Mouse (Mus musculus) CH12.LX (cell line): ENCODE results near the gene Cdh22. TPM values are rescaled to one million over a fixed set of nuclear protein-coding genes. Genes with fewer than 3 reads are reported as not detected.

Experiments
- DNase-seq: peaks from one replicate; pipeline ENCODE4 v3.0.0-alpha.2; 2013; ENCODE audit errors: extremely low read depth
- H3K27ac ChIP-seq: 2 replicates; pipeline ENCODE4 v1.5.1; 2012; ENCODE audit warnings: low read depth, mild to moderate bottlenecking, control low read depth, moderate library complexity; ENCODE audit not compliant: insufficient read depth
- H3K27me3 ChIP-seq: replicated peaks from 2 replicates; pipeline ENCODE3; 2012; ENCODE audit warnings: inconsistent platforms
- H3K36me3 ChIP-seq, 2 experiments: replicated peaks in 1 of 2; 2 replicates each; pipeline versions ENCODE3 to v1.6.1; 2012; ENCODE audit warnings: inconsistent platforms in 1 of 2, low read length in 1 of 2, mild to moderate bottlenecking in 1 of 2, mixed read lengths in 1 of 2, moderate library complexity in 1 of 2; ENCODE audit not compliant: control insufficient read depth in 1 of 2, insufficient read depth in 1 of 2
- H3K4me1 ChIP-seq, 2 experiments: 2 replicates each; pipeline ENCODE4 v1.6.1; 2012; ENCODE audit warnings: inconsistent platforms in 1 of 2, moderate library complexity in 1 of 2; ENCODE audit not compliant: insufficient read depth in 2 of 2, control insufficient read depth in 1 of 2
- H3K4me2 ChIP-seq: 2 replicates; pipeline ENCODE4 v1.6.1; 2012; ENCODE audit warnings: low read depth, mild to moderate bottlenecking, control low read depth; ENCODE audit not compliant: poor library complexity, insufficient read depth, severe bottlenecking
- H3K4me3 ChIP-seq, 3 experiments: fragments of 150-350 bp in 1 of 3; sonication (generic) in 1 of 3; replicated peaks in 1 of 3; 2 replicates each; pipeline versions ENCODE3 to v1.5.1; 2011 to 2012; ENCODE audit warnings: low read depth in 2 of 3, low read length in 2 of 3, mild to moderate bottlenecking in 2 of 3, moderate library complexity in 2 of 3, control low read depth in 1 of 3, improper control_type of control experiment in 1 of 3, inconsistent platforms in 1 of 3, mixed read lengths in 1 of 3; ENCODE audit not compliant: poor library complexity in 1 of 3
- H3K79me2 ChIP-seq: replicated peaks from 2 replicates; pipeline ENCODE4 v1.6.1; 2012; ENCODE audit warnings: mild to moderate bottlenecking, moderate library complexity; ENCODE audit not compliant: control insufficient read depth, poor library complexity, insufficient read depth, severe bottlenecking; ENCODE audit errors: extremely low read depth
- H3K9ac ChIP-seq: 2 replicates; pipeline ENCODE4 v1.6.1; 2012; ENCODE audit warnings: low read depth, mild to moderate bottlenecking, control low read depth, moderate library complexity; ENCODE audit not compliant: insufficient read depth
- H3K9me3 ChIP-seq: replicated peaks from 2 replicates; pipeline ENCODE3; 2012; ENCODE audit warnings: low read length, inconsistent platforms, mixed read lengths
- BHLHE40 ChIP-seq: IDR thresholded peaks from 2 replicates; pipeline ENCODE4 v1.6.1; 2011; ENCODE audit warnings: mild to moderate bottlenecking, low read depth, low read length, improper control_type of control experiment
- CHD1 ChIP-seq: IDR thresholded peaks from 2 replicates; pipeline ENCODE4 v1.6.1; 2012; ENCODE audit warnings: low read depth, low read length, improper control_type of control experiment, inconsistent platforms
- CHD2 ChIP-seq: IDR thresholded peaks from 2 replicates; pipeline ENCODE4 v1.6.1; 2011; ENCODE audit warnings: low read length, improper control_type of control experiment
- CTCF ChIP-seq, 2 experiments: IDR thresholded peaks in 1 of 2; conservative IDR thresholded peaks in 1 of 2; 2 replicates each; pipeline ENCODE4 v1.5.1; 2011 to 2012; ENCODE audit warnings: low read depth in 2 of 2, low read length in 2 of 2, improper control_type of control experiment in 1 of 2, inconsistent platforms in 1 of 2, mild to moderate bottlenecking in 1 of 2, moderate library complexity in 1 of 2
- E2F4 ChIP-seq: IDR thresholded peaks from 2 replicates; pipeline ENCODE4 v1.6.1; 2011; ENCODE audit warnings: low read depth, low read length, improper control_type of control experiment; ENCODE audit not compliant: insufficient replicate concordance
- ELF1 ChIP-seq: IDR thresholded peaks from 2 replicates; pipeline ENCODE4 v1.6.1; 2014; ENCODE audit warnings: low read depth, mild to moderate bottlenecking, inconsistent platforms, low read length, improper control_type of control experiment
- ETS1 ChIP-seq: conservative IDR thresholded peaks from 2 replicates; pipeline ENCODE4 v1.6.1; 2012; ENCODE audit warnings: low read depth, mild to moderate bottlenecking, inconsistent platforms, low read length, improper control_type of control experiment, moderate library complexity
- JUND ChIP-seq: conservative IDR thresholded peaks from 2 replicates; pipeline ENCODE4 v1.6.1; 2011; ENCODE audit warnings: low read depth, low read length, improper control_type of control experiment
- KAT2A ChIP-seq: IDR thresholded peaks from 2 replicates; pipeline ENCODE4 v1.6.1; 2012; ENCODE audit warnings: low read length, improper control_type of control experiment, inconsistent platforms; ENCODE audit not compliant: insufficient replicate concordance
- MAX ChIP-seq: IDR thresholded peaks from 2 replicates; pipeline ENCODE4 v1.6.1; 2011; ENCODE audit warnings: low read length, improper control_type of control experiment
- MXI1 ChIP-seq: IDR thresholded peaks from 2 replicates; pipeline ENCODE4 v1.6.1; 2011; ENCODE audit warnings: mild to moderate bottlenecking, low read depth, low read length, improper control_type of control experiment
- MYC ChIP-seq: IDR thresholded peaks from 2 replicates; pipeline ENCODE4 v1.6.1; 2011; ENCODE audit warnings: low read depth, mild to moderate bottlenecking, improper control_type of control experiment, low read length
- NELFE ChIP-seq: IDR thresholded peaks from 2 replicates; pipeline ENCODE4 v1.6.1; 2011; ENCODE audit warnings: low read depth, low read length, improper control_type of control experiment
- PAX5 ChIP-seq: IDR thresholded peaks from 2 replicates; pipeline ENCODE4 v1.6.1; 2012; ENCODE audit warnings: low read length, inconsistent platforms, mixed read lengths
- RAD21 ChIP-seq: IDR thresholded peaks from 2 replicates; pipeline ENCODE4 v1.6.1; 2011; ENCODE audit warnings: low read depth, mild to moderate bottlenecking, low read length, improper control_type of control experiment, moderate library complexity
- RCOR1 ChIP-seq: conservative IDR thresholded peaks from 2 replicates; pipeline ENCODE4 v1.6.1; 2012; ENCODE audit warnings: low read depth, mild to moderate bottlenecking, inconsistent platforms, low read length, improper control_type of control experiment
- SIN3A ChIP-seq: IDR thresholded peaks from 2 replicates; pipeline ENCODE4 v1.6.1; 2012; ENCODE audit warnings: low read length, improper control_type of control experiment, inconsistent platforms
- SMC3 ChIP-seq: IDR thresholded peaks from 2 replicates; pipeline ENCODE4 v1.6.1; 2011; ENCODE audit warnings: low read depth, low read length, improper control_type of control experiment
- TBP ChIP-seq: conservative IDR thresholded peaks from 2 replicates; pipeline ENCODE4 v1.6.1; 2011; ENCODE audit warnings: low read depth, low read length, improper control_type of control experiment
- TCF12 ChIP-seq: IDR thresholded peaks from 2 replicates; pipeline ENCODE4 v1.6.1; 2014; ENCODE audit warnings: low read depth, mild to moderate bottlenecking, inconsistent platforms, low read length, improper control_type of control experiment
- UBTF ChIP-seq: IDR thresholded peaks from 2 replicates; pipeline ENCODE4 v1.6.1; 2012; ENCODE audit warnings: low read depth, mild to moderate bottlenecking, inconsistent platforms, low read length, improper control_type of control experiment, moderate library complexity
- USF1 ChIP-seq: IDR thresholded peaks from 2 replicates; pipeline ENCODE4 v1.6.1; 2014; ENCODE audit warnings: low read depth, mild to moderate bottlenecking, inconsistent platforms, low read length, improper control_type of control experiment
- ZKSCAN1 ChIP-seq: IDR thresholded peaks from 2 replicates; pipeline ENCODE4 v1.6.1; 2012; ENCODE audit warnings: low read depth, inconsistent platforms, low read length, improper control_type of control experiment, borderline replicate concordance
- ZMIZ1 ChIP-seq: IDR thresholded peaks from 2 replicates; pipeline ENCODE4 v1.6.1; 2012; ENCODE audit warnings: low read depth, mild to moderate bottlenecking, inconsistent platforms, low read length, improper control_type of control experiment
- ZNF384 ChIP-seq: IDR thresholded peaks from 2 replicates; pipeline ENCODE4 v1.6.1; 2012; ENCODE audit warnings: low read depth, low read length, improper control_type of control experiment, inconsistent platforms
- dilution Hi-C: fragments of 300-500 bp; cut with MboI; formaldehyde crosslinking; loops from 2 replicates; pipeline ENCODE4 v1.14.3; 2020; ENCODE audit warnings: low sequenced_read_pairs; ENCODE audit not compliant: extremely low pct_unique_long_range_greater_than_20kb, extremely low pct_ligation_motif_present
- in situ Hi-C: fragments of 300-500 bp; cut with MboI; formaldehyde crosslinking; loops from 3 replicates; pipeline ENCODE4 v1.14.3; 2019; ENCODE audit warnings: low sequenced_read_pairs, low pct_ligation_motif_present, low pct_unique_long_range_greater_than_20kb, mixed read lengths
- polyA plus RNA-seq: library from polyadenylated mRNA; unstranded; fragments of >175 nt; gene quantifications from 2 replicates; pipeline ENCODE4 v1.2.1, GENCODE M21; 2012; ENCODE audit warnings: low read depth; ENCODE audit not compliant: insufficient read length
- total RNA-seq, 2 experiments: library from RNA; depleted of rRNA; stranded (reverse); fragments of 300-350 nt in 1 of 2; fragments of >200 nt in 1 of 2; gene quantifications; 2 replicates each; pipeline ENCODE4 v1.2.3; 2012 to 2014

The Cdh22 gene
- total and polyA plus RNA-seq, 3 experiments, result 0.08 TPM; not detected in 2

DNA sequence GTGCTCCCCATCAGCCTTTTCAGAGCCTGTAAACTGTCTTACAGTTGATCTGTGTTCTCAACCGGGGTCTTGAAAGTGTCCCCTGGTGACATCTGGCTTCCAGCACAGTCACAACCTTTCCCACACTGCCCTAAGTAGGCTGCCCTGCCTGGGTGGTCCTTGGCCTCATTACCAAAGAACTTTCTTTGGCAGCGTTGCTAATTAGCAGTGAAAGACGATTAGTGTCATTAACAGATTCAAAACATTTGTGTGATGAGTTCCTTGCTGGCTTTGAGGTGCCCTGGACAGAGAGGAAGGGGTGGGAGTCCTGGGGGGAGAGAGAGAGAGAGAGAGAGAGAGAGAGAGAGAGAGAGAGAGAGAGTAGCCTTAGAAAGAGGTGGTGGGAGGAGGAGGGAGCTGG, 14.3 kb upstream of the Cdh22 start:
- no peaks in the 10 kb centered on the region for H3K79me2 ChIP-seq
- H3K27ac ChIP-seq, result no peak overlapping the region
- dilution Hi-C loops (no loop called here), in situ Hi-C loops (no loop called here)
- peaks cover 4 to 6% of the 10 kb centered on the region in 2 experiments for H3K4me1 ChIP-seq
- H3K4me3 ChIP-seq, result no peak overlapping the region
- H3K27me3 ChIP-seq, result peaks cover 86% of the 10 kb centered on the region
- no peaks in the 10 kb centered on the region for H3K36me3 ChIP-seq
- no peak overlapping the region for H3K9ac ChIP-seq
- DNase-seq, result no peak
- TF ChIP-seq TBP (no peak), ETS1 (no peak), CTCF (conservative IDR thresholded peaks at IDR 0.05 in 1 of 2, IDR thresholded peaks at IDR 0.05 in 1 of 2; ENCODE audit: low read depth in 2 of 2, low read length in 2 of 2) (no peak), ZMIZ1 (no peak), JUND (no peak), BHLHE40 (no peak), PAX5 (no peak), ELF1 (no peak)
- no peaks in the 10 kb centered on the region for H3K9me3 ChIP-seq
- no peak overlapping the region for H3K4me2 ChIP-seq

DNA sequence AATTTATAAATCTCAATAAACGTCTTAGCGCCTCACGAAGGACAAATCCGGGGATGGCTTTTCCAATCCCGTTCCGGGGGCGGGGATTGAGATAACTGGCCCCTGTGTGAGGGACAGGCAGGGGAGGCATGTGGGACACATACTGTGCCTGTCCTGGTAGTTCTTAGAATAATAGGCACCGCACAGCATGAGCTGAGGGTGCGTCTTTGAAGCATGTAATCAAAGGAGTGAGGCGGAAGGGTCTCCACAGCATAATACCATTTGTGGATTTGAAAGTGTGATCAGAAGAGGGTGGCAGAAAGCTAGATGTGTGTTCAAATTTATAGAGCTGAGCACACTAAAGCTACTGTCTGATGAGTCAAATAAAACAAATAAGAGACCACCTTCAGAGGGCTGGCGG, 11.7 kb upstream of the Cdh22 start:
- Histone ChIP-seq H3K79me2 (no peaks in the 10 kb centered on the region), H3K4me2 (no peak overlapping the region), H3K9ac (no peak overlapping the region), H3K4me3 (no peak overlapping the region), H3K4me1 (peaks cover 8 to 13% of the 10 kb centered on the region in 2 experiments), H3K27ac (no peak overlapping the region), H3K27me3 (peaks cover 85% of the 10 kb centered on the region), H3K36me3 (no peaks in the 10 kb centered on the region), H3K9me3 (peaks cover under 1% of the 10 kb centered on the region)
- DNase-seq, result no peak
- in situ Hi-C loops (no loop called here), dilution Hi-C loops (no loop called here)
- TF ChIP-seq SIN3A (no peak), MAX (no peak), E2F4 (no peak), RAD21 (no peak), PAX5 (no peak)

DNA sequence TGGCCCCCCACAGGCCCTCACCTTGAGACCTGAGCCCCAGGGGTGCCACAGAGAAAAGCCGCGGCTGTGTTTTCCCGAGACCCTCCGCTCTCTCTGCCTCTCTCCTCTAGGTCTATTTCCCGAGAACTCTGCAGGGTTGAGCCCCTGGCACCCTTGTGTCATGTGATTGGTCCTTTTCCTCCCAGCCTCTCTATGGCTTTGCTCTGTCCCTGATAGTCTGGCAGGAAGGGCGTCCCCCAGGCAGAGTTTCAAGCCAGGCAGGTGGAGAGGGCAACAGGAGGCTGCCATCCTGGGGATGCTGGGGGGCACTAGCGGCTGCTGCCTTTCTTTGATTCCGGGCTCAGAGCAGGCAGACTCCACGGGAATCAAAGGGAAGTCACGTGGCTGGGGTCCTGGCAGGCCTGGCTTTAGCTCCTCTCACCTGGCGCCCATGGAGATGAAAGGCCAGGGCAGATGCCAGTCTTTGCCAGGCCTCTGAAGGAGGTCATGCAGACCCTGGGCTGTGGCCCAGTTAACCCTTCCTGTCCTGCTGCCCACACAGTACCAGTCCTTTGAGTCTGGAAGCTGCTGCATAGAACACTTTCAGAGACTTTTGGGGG, 8.6 kb upstream of the Cdh22 start:
- no peak overlapping the region for H3K4me3 ChIP-seq
- H3K79me2 ChIP-seq, result no peaks in the 10 kb centered on the region
- no peak overlapping the region for H3K9ac ChIP-seq
- TF ChIP-seq RCOR1 (no peak), ZKSCAN1 (no peak), KAT2A (no peak), UBTF (no peak), BHLHE40 (no peak), CHD1 (no peak), TCF12 (no peak), MYC (no peak), TBP (no peak), RAD21 (no peak), ETS1 (no peak), MXI1 (no peak), ZNF384 (no peak), NELFE (no peak), SIN3A (no peak), USF1 (no peak), CHD2 (no peak), MAX (no peak), SMC3 (no peak)
- H3K27me3 ChIP-seq, result peaks cover 91% of the 10 kb centered on the region
- dilution Hi-C loops, result no loop called here
- no peaks in the 10 kb centered on the region for H3K36me3 ChIP-seq
- no peak overlapping the region for H3K27ac ChIP-seq
- H3K4me1 ChIP-seq, result peaks cover 22 to 29% of the 10 kb centered on the region in 2 experiments
- H3K4me2 ChIP-seq, result no peak overlapping the region
- in situ Hi-C loops, result no loop called here
- DNase-seq, result no peak
- peaks cover 2% of the 10 kb centered on the region for H3K9me3 ChIP-seq
